Mouse (Mus musculus): Measurements from ENCODE around the gene Net1. TPM values are rescaled to one million over a fixed set of nuclear protein-coding genes. Genes with fewer than 3 reads are reported as not detected.

Net1 gene
- polyA plus RNA-seq, 1 experiment from 2014 or later: 86.4 TPM

DNA sequence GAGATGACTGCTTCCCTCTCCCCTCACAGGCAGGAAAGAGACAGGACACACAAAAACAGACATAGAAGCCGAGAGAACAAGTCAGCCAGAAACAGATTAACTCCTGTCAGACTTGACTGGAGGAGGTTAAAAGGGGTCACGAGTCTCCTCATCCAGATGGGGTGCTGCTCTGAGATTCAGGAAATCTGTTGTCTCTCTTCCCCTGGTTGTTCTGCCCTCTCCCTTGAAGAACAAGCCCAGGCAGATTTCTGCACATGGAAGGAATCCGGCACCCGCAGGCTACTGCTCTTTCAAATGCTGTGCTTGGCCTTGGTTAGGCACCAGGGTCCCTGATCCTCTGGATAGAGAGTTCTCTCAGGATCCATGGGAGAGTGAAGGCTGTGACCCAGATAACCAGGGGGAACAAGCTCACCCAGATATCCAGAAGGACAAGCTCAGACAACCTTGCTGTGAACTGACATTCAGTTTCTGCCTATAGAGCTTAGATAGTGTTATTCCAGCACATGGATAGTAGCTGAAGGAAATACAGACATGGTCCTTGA lies 40.3 kb downstream of the Net1 start:
- DNase-seq (ENCODE audit: low spot score) (no peak), ATAC-seq (replicated peaks; ENCODE audit: low FRiP score, low TSS enrichment, low read depth) (no peak)
- Histone ChIP-seq H3K4me3 (ENCODE audit: low read depth, low read length) (no peak overlapping the region), H3K4me2 (ENCODE audit: low read length) (no peak overlapping the region), H3K9me3 (ENCODE audit: control insufficient read depth, low read length) (no peaks in the 10 kb centered on the region), H3K36me3 (ENCODE audit: control insufficient read depth, insufficient read depth, low read length) (peaks cover 17% of the 10 kb centered on the region), H3K4me1 (replicated peaks; ENCODE audit: control insufficient read depth, insufficient read depth, low read length) (peaks cover 6% of the 10 kb centered on the region), H3K27ac (ENCODE audit: low read depth) (no peak overlapping the region), H3K27me3 (replicated peaks; ENCODE audit: control insufficient read depth, insufficient read depth, low read length) (no peaks in the 10 kb centered on the region), H3K9ac (ENCODE audit: low read length) (no peak overlapping the region)
- 53% methylated on average over 4 of the region's 4 CpGs for WGBS

DNA sequence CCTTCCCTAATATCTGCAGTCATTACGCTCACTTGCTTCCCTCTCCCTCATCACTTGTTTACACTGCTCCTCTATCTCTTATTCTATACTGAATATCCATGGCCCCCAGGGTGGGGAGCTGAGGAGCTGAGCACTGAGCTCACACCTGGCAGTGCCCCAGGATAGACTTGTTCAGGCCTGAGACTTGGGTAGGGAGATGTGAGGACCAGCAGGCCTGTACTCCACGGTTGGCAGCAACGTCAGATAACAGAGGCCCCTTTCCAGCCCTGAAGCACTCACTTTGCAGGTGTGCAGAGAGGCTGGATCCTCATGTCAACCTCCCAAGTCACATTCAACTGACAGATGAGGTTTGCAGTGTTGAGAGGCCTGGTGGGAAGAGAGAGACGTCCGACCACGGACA lies 40.8 kb downstream of the Net1 start:
- ATAC-seq (replicated peaks; ENCODE audit: low FRiP score, low TSS enrichment, low read depth): 0 out of 2 replicates have a peak, but pooled peaks have one; percentile 9
- Histone ChIP-seq H3K4me1 (replicated peaks; ENCODE audit: control insufficient read depth, insufficient read depth, low read length) (peaks cover 6% of the 10 kb centered on the region), H3K9me3 (ENCODE audit: control insufficient read depth, low read length) (no peaks in the 10 kb centered on the region), H3K4me3 (ENCODE audit: low read depth, low read length) (no peak overlapping the region), H3K4me2 (ENCODE audit: low read length) (no peak overlapping the region), H3K27me3 (replicated peaks; ENCODE audit: control insufficient read depth, insufficient read depth, low read length) (no peaks in the 10 kb centered on the region), H3K36me3 (ENCODE audit: control insufficient read depth, insufficient read depth, low read length) (peaks cover 12% of the 10 kb centered on the region), H3K27ac (ENCODE audit: low read depth) (no peak overlapping the region), H3K9ac (ENCODE audit: low read length) (no peak overlapping the region)
- 55% methylated on average over 6 of the region's 6 CpGs for WGBS
- no peak for DNase-seq (ENCODE audit: low spot score)

DNA sequence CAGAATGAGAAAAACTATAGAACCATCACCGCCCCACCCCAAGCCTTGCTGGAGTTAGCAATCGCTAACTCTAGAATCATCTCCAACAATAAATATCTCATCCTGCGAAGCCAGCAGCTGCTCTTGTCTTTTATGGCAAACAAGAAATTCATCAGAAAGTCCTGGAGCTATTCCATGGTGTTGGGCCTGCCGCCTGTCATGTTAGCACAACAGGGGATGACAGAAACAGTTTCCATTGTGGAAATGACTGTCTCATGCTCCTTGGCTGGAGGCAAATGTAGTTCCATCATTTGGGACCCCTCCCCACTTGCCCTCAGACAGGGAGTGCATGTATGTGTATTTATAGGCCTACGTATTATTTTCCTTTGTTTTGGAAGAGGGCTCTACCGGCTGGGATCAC lies 41.6 kb downstream of the Net1 start:
- no peak for DNase-seq (ENCODE audit: low spot score)
- Histone ChIP-seq H3K4me1 (replicated peaks; ENCODE audit: control insufficient read depth, insufficient read depth, low read length) (peaks cover 6% of the 10 kb centered on the region), H3K27me3 (replicated peaks; ENCODE audit: control insufficient read depth, insufficient read depth, low read length) (no peaks in the 10 kb centered on the region), H3K9ac (ENCODE audit: low read length) (no peak overlapping the region), H3K4me2 (ENCODE audit: low read length) (no peak overlapping the region), H3K4me3 (ENCODE audit: low read depth, low read length) (no peak overlapping the region), H3K36me3 (ENCODE audit: control insufficient read depth, insufficient read depth, low read length) (peaks cover 4% of the 10 kb centered on the region), H3K9me3 (ENCODE audit: control insufficient read depth, low read length) (no peaks in the 10 kb centered on the region), H3K27ac (ENCODE audit: low read depth) (0 out of 2 replicates have a peak overlapping the region, but pooled peaks have one; percentile 0)
- WGBS: 44% methylated on average over 6 of the region's 6 CpGs
- ATAC-seq (replicated peaks; ENCODE audit: low FRiP score, low TSS enrichment, low read depth): no peak

DNA sequence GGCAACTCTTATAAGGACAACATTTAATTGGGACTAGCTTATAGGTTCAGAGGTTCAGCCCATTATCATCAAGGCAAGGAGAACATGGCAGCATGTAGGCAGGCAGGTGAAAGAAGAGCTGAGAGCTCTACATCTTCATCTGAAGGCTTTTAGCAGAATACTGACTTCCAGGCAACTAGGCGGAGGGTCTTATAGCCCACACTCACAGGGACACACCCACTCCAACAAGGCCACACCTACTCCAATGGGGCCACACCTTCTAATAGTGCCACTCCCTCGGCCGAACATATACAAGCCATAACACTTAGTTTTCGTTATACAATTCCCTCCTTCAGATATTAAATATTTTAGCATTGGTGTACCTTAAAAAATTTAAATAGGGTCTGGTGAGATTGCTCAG lies 45.2 kb downstream of the Net1 start:
- Histone ChIP-seq H3K27me3 (replicated peaks; ENCODE audit: control insufficient read depth, insufficient read depth, low read length) (no peaks in the 10 kb centered on the region), H3K27ac (ENCODE audit: low read depth) (no peak overlapping the region), H3K9me3 (ENCODE audit: control insufficient read depth, low read length) (no peaks in the 10 kb centered on the region), H3K4me2 (ENCODE audit: low read length) (no peak overlapping the region), H3K9ac (ENCODE audit: low read length) (no peak overlapping the region), H3K4me1 (replicated peaks; ENCODE audit: control insufficient read depth, insufficient read depth, low read length) (peaks cover 6% of the 10 kb centered on the region), H3K36me3 (ENCODE audit: control insufficient read depth, insufficient read depth, low read length) (no peaks in the 10 kb centered on the region), H3K4me3 (ENCODE audit: low read depth, low read length) (no peak overlapping the region)
- 96% methylated on average over 4 of the region's 4 CpGs for WGBS
- ATAC-seq (replicated peaks; ENCODE audit: low FRiP score, low TSS enrichment, low read depth) (no peak), DNase-seq (ENCODE audit: low spot score) (no peak)

GRCm38 (mm10) chr13:3869901-3870300 lies 48.1 kb downstream of the Net1 start:
- Histone ChIP-seq H3K36me3 (ENCODE audit: control insufficient read depth, insufficient read depth, low read length) (no peaks in the 10 kb centered on the region), H3K27ac (ENCODE audit: low read depth) (no peak overlapping the region), H3K9me3 (ENCODE audit: control insufficient read depth, low read length) (no peaks in the 10 kb centered on the region), H3K4me3 (ENCODE audit: low read depth, low read length) (no peak overlapping the region), H3K4me1 (replicated peaks; ENCODE audit: control insufficient read depth, insufficient read depth, low read length) (no peaks in the 10 kb centered on the region), H3K4me2 (ENCODE audit: low read length) (no peak overlapping the region), H3K27me3 (replicated peaks; ENCODE audit: control insufficient read depth, insufficient read depth, low read length) (no peaks in the 10 kb centered on the region), H3K9ac (ENCODE audit: low read length) (no peak overlapping the region)
- no peak for ATAC-seq (replicated peaks; ENCODE audit: low FRiP score, low TSS enrichment, low read depth)
- DNase-seq (ENCODE audit: low spot score): no peak

DNA sequence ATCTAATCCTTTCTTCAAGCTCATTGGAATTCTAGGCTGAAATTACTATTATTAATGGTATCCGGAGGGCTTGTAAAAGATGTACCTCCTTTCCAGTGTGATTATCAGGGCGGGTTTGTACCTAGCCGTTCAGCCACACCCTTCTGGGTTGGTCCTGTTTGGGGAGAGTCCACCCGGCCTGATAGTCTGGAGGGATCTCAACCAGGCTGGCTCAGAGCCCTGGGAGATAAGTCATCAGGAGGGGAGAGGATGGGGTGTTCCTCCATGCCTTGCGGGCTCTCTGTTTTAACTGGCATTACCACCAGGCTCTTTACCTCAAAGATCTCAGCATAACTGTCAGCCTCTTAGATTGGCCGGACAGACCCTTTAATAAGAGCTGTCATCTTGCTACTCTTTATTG lies 50.9 kb downstream of the Net1 start:
- Histone ChIP-seq H3K27me3 (replicated peaks; ENCODE audit: control insufficient read depth, insufficient read depth, low read length) (no peaks in the 10 kb centered on the region), H3K27ac (ENCODE audit: low read depth) (no peak overlapping the region), H3K4me2 (ENCODE audit: low read length) (no peak overlapping the region), H3K9me3 (ENCODE audit: control insufficient read depth, low read length) (no peaks in the 10 kb centered on the region), H3K36me3 (ENCODE audit: control insufficient read depth, insufficient read depth, low read length) (no peaks in the 10 kb centered on the region), H3K4me1 (replicated peaks; ENCODE audit: control insufficient read depth, insufficient read depth, low read length) (no peaks in the 10 kb centered on the region), H3K9ac (ENCODE audit: low read length) (no peak overlapping the region), H3K4me3 (ENCODE audit: low read depth, low read length) (no peak overlapping the region)
- ATAC-seq (replicated peaks; ENCODE audit: low FRiP score, low TSS enrichment, low read depth): no peak
- 84% methylated on average over 6 of the region's 6 CpGs for WGBS
- no peak for DNase-seq (ENCODE audit: low spot score)

DNA sequence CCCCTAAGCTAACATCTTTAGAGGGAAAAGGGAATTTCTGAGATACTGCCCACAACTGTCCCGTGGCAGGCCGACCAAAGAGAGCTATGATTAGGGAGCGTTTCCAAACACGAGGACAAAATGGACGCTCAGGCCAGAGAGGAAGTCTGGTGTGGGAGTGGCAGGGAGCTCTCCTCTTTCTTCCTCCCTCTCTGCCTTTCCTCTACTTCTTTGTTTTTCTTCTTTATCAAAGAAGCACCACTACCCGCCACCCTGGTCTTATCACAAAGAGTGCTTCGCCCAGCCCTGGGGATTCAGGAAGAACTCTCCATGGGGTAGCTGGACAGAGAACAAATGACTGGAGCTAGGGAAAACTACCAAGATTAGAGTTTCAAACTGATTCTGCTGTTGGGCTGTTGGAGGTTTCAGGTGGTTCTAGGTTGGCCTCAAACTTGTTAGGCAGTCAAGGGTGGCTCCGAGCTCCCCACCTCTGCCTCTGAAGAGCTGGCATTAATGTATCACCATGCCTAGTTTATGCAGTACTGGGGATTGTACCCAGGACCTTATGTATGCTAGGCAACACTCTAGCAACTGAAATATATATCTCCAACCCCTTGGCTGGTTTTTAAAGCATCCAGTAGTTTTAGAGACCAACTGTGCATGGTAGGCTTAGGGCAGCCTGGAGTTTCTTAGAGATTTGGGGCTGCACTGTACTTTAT lies 51.5 kb downstream of the Net1 start:
- no peaks in the 10 kb centered on the region for H3K9me3 ChIP-seq (ENCODE audit: control insufficient read depth, low read length)
- DNase-seq (ENCODE audit: low spot score) (no peak), ATAC-seq (replicated peaks; ENCODE audit: low FRiP score, low TSS enrichment, low read depth) (no peak)
- no peak overlapping the region for H3K4me3 ChIP-seq (ENCODE audit: low read depth, low read length)
- H3K9ac ChIP-seq (ENCODE audit: low read length): no peak overlapping the region
- H3K27ac ChIP-seq (ENCODE audit: low read depth): 0 out of 2 replicates have a peak overlapping the region, but pooled peaks have one; percentile 14
- no peaks in the 10 kb centered on the region for H3K4me1 ChIP-seq (replicated peaks; ENCODE audit: control insufficient read depth, insufficient read depth, low read length)
- H3K27me3 ChIP-seq (replicated peaks; ENCODE audit: control insufficient read depth, insufficient read depth, low read length): no peaks in the 10 kb centered on the region
- WGBS: 68% methylated on average over 8 of the region's 8 CpGs
- H3K4me2 ChIP-seq (ENCODE audit: low read length): no peak overlapping the region
- no peaks in the 10 kb centered on the region for H3K36me3 ChIP-seq (ENCODE audit: control insufficient read depth, insufficient read depth, low read length)

- no peak overlapping the region for H3K4me2 ChIP-seq (ENCODE audit: low read length)
- no peak overlapping the region for H3K4me3 ChIP-seq (ENCODE audit: low read depth, low read length)
- 63% methylated on average over 14 of the region's 14 CpGs for WGBS
- no peak overlapping the region for H3K9ac ChIP-seq (ENCODE audit: low read length)
- ATAC-seq (replicated peaks; ENCODE audit: low FRiP score, low TSS enrichment, low read depth) (peak; percentile 56), DNase-seq (ENCODE audit: low spot score) (no peak)
- H3K27me3 ChIP-seq (replicated peaks; ENCODE audit: control insufficient read depth, insufficient read depth, low read length): no peaks in the 10 kb centered on the region
- no peaks in the 10 kb centered on the region for H3K36me3 ChIP-seq (ENCODE audit: control insufficient read depth, insufficient read depth, low read length)
- H3K9me3 ChIP-seq (ENCODE audit: control insufficient read depth, low read length): no peaks in the 10 kb centered on the region
- no peaks in the 10 kb centered on the region for H3K4me1 ChIP-seq (replicated peaks; ENCODE audit: control insufficient read depth, insufficient read depth, low read length)
- H3K27ac ChIP-seq (ENCODE audit: low read depth): 0 out of 2 replicates have a peak overlapping the region, but pooled peaks have one; percentile 14
Observed at GRCm38 (mm10) chr13:3865648-3866354, 52.2 kb downstream of the Net1 start.

Measured in intestine, embryonic 14.5 days (tissue).